Mouse (Mus musculus): ENCODE data around the gene Rpl7l1. TPM values are rescaled to one million over a fixed set of nuclear protein-coding genes. Genes with fewer than 3 reads are reported as not detected.

The Rpl7l1 gene
- polyA plus RNA-seq, 1 experiment, result not detected

GRCm38 (mm10) chr17:46751056-46751793 is 31.2 kb downstream of the Rpl7l1 start:
- WGBS, result 22% methylated on average over 16 of the region's 16 CpGs

GRCm38 (mm10) chr17:46750580-46750979 is 31.9 kb downstream of the Rpl7l1 start:
- TF ChIP-seq CTCF (IDR thresholded peaks at IDR 0.05; ENCODE audit: insufficient read depth, low read depth, low read length), result no peak
- no peak for TF ChIP-seq POLR2A (IDR thresholded peaks at IDR 0.05; ENCODE audit: insufficient read depth, low read depth, low read length)
- Histone ChIP-seq H3K4me1 (ENCODE audit: control insufficient read depth, insufficient read depth, low read length) (peaks cover 9% of the 10 kb centered on the region; the same call in 1 of the 2 replicates), H3K27ac (ENCODE audit: insufficient read depth, low read depth, low read length) (no peak overlapping the region), H3K4me3 (ENCODE audit: insufficient read depth, low read depth, low read length) (no peak overlapping the region; the same call in 1 of the 2 replicates)
- 89% methylated on average over 4 of the region's 4 CpGs for WGBS

More at GRCm38 (mm10) chr17:46751056-46751793, 31.2 kb downstream of the Rpl7l1 start:
- TF ChIP-seq POLR2A (IDR thresholded peaks at IDR 0.05; ENCODE audit: insufficient read depth, low read depth, low read length), result no peak
- no peak for TF ChIP-seq CTCF (IDR thresholded peaks at IDR 0.05; ENCODE audit: insufficient read depth, low read depth, low read length)
- peak overlapping the region; percentile 91 for H3K4me3 ChIP-seq (ENCODE audit: insufficient read depth, low read depth, low read length)
- H3K4me1 ChIP-seq (ENCODE audit: control insufficient read depth, insufficient read depth, low read length), result peaks cover 9% of the 10 kb centered on the region; the same call in 1 of the 2 replicates
- peak overlapping the region; percentile 55 for H3K27ac ChIP-seq (ENCODE audit: insufficient read depth, low read depth, low read length)

- H3K27ac ChIP-seq (ENCODE audit: insufficient read depth, low read depth, low read length), result no peak overlapping the region
- WGBS, result 82% methylated on average over 5 of the region's 5 CpGs
- TF ChIP-seq POLR2A (IDR thresholded peaks at IDR 0.05; ENCODE audit: insufficient read depth, low read depth, low read length) (no peak), CTCF (IDR thresholded peaks at IDR 0.05; ENCODE audit: insufficient read depth, low read depth, low read length) (no peak)
Measured at GRCm38 (mm10) chr17:46749282-46749681, 33.2 kb downstream of the Rpl7l1 start.

GRCm38 (mm10) chr17:46747806-46748205 is 34.7 kb downstream of the Rpl7l1 start:
- Histone ChIP-seq H3K4me3 (ENCODE audit: insufficient read depth, low read depth, low read length) (no peak overlapping the region), H3K4me1 (ENCODE audit: control insufficient read depth, insufficient read depth, low read length) (peaks cover 9% of the 10 kb centered on the region; the same call in 1 of the 2 replicates), H3K27ac (ENCODE audit: insufficient read depth, low read depth, low read length) (no peak overlapping the region)
- TF ChIP-seq POLR2A (IDR thresholded peaks at IDR 0.05; ENCODE audit: insufficient read depth, low read depth, low read length) (no peak), CTCF (IDR thresholded peaks at IDR 0.05; ENCODE audit: insufficient read depth, low read depth, low read length) (no peak)
- 95% methylated on average over 2 of the region's 2 CpGs for WGBS

More at GRCm38 (mm10) chr17:46749282-46749681, 33.2 kb downstream of the Rpl7l1 start:
- Histone ChIP-seq H3K4me1 (ENCODE audit: control insufficient read depth, insufficient read depth, low read length) (peaks cover 9% of the 10 kb centered on the region; the same call in 1 of the 2 replicates), H3K4me3 (ENCODE audit: insufficient read depth, low read depth, low read length) (no peak overlapping the region)

- H3K4me3 ChIP-seq (ENCODE audit: insufficient read depth, low read depth, low read length), result no peak overlapping the region
- WGBS, result 78% methylated on average over 8 of the region's 8 CpGs
- H3K27ac ChIP-seq (ENCODE audit: insufficient read depth, low read depth, low read length), result no peak overlapping the region
- H3K4me1 ChIP-seq (ENCODE audit: control insufficient read depth, insufficient read depth, low read length), result peaks cover 9% of the 10 kb centered on the region; the same call in 1 of the 2 replicates
- no peak for TF ChIP-seq POLR2A (IDR thresholded peaks at IDR 0.05; ENCODE audit: insufficient read depth, low read depth, low read length)
- TF ChIP-seq CTCF (IDR thresholded peaks at IDR 0.05; ENCODE audit: insufficient read depth, low read depth, low read length), result no peak
Measured at GRCm38 (mm10) chr17:46747234-46747633, 35.2 kb downstream of the Rpl7l1 start.

GRCm38 (mm10) chr17:46745506-46745905 is 37.0 kb downstream of the Rpl7l1 start:
- no peak overlapping the region for H3K4me3 ChIP-seq (ENCODE audit: insufficient read depth, low read depth, low read length)
- no peak overlapping the region for H3K27ac ChIP-seq (ENCODE audit: insufficient read depth, low read depth, low read length)
- WGBS, result 90% methylated on average over 2 of the region's 2 CpGs
- no peak for TF ChIP-seq CTCF (IDR thresholded peaks at IDR 0.05; ENCODE audit: insufficient read depth, low read depth, low read length)
- TF ChIP-seq POLR2A (IDR thresholded peaks at IDR 0.05; ENCODE audit: insufficient read depth, low read depth, low read length), result no peak
- H3K4me1 ChIP-seq (ENCODE audit: control insufficient read depth, insufficient read depth, low read length), result peaks cover 4% of the 10 kb centered on the region; the same call in 1 of the 2 replicates

GRCm38 (mm10) chr17:46742986-46743385 is 39.5 kb downstream of the Rpl7l1 start:
- WGBS, result 64% methylated on average over 9 of the region's 9 CpGs
- no peaks in the 10 kb centered on the region for H3K4me1 ChIP-seq (ENCODE audit: control insufficient read depth, insufficient read depth, low read length)
- TF ChIP-seq POLR2A (IDR thresholded peaks at IDR 0.05; ENCODE audit: insufficient read depth, low read depth, low read length) (no peak), CTCF (IDR thresholded peaks at IDR 0.05; ENCODE audit: insufficient read depth, low read depth, low read length) (no peak)

GRCm38 (mm10) chr17:46741305-46741704 is 41.2 kb downstream of the Rpl7l1 start:
- 94% methylated on average over 6 of the region's 6 CpGs for WGBS
- H3K4me1 ChIP-seq (ENCODE audit: control insufficient read depth, insufficient read depth, low read length), result no peaks in the 10 kb centered on the region
- H3K4me3 ChIP-seq (ENCODE audit: insufficient read depth, low read depth, low read length), result no peak overlapping the region
- TF ChIP-seq CTCF (IDR thresholded peaks at IDR 0.05; ENCODE audit: insufficient read depth, low read depth, low read length) (no peak), POLR2A (IDR thresholded peaks at IDR 0.05; ENCODE audit: insufficient read depth, low read depth, low read length) (no peak)
- H3K27ac ChIP-seq (ENCODE audit: insufficient read depth, low read depth, low read length), result no peak overlapping the region

More at GRCm38 (mm10) chr17:46742986-46743385, 39.5 kb downstream of the Rpl7l1 start:
- Histone ChIP-seq H3K27ac (ENCODE audit: insufficient read depth, low read depth, low read length) (no peak overlapping the region), H3K4me3 (ENCODE audit: insufficient read depth, low read depth, low read length) (no peak overlapping the region)

- WGBS, result 59% methylated on average over 9 of the region's 10 CpGs
- H3K4me1 ChIP-seq (ENCODE audit: control insufficient read depth, insufficient read depth, low read length), result no peaks in the 10 kb centered on the region
- H3K4me3 ChIP-seq (ENCODE audit: insufficient read depth, low read depth, low read length), result no peak overlapping the region
- H3K27ac ChIP-seq (ENCODE audit: insufficient read depth, low read depth, low read length), result no peak overlapping the region
- no peak for TF ChIP-seq POLR2A (IDR thresholded peaks at IDR 0.05; ENCODE audit: insufficient read depth, low read depth, low read length)
- TF ChIP-seq CTCF (IDR thresholded peaks at IDR 0.05; ENCODE audit: insufficient read depth, low read depth, low read length), result no peak
Measured at GRCm38 (mm10) chr17:46736160-46736559, 46.3 kb downstream of the Rpl7l1 start.
